Mouse (Mus musculus) spleen, adult 2 months (tissue): ENCODE measurements around the gene Tnp2. TPM values are rescaled to one million over a fixed set of nuclear protein-coding genes. Genes with fewer than 3 reads are reported as not detected.

Experiments used
- DNase-seq, 2 experiments: peaks; one replicate each; pipeline versions ENCODE4 v3.0.0 to v3.0.0-alpha.2; 2012 to 2021; ENCODE audit warnings: low spot score in 2 of 2, low read depth in 1 of 2
- H3K27ac ChIP-seq: fragments of 200-500 bp; 2 replicates; pipeline ENCODE4 v1.5.1; 2012; ENCODE audit warnings: low read length, inconsistent platforms; ENCODE audit not compliant: insufficient read depth
- H3K27me3 ChIP-seq: fragments of 200-500 bp; 2 replicates; pipeline ENCODE4 v1.6.1; 2012; ENCODE audit warnings: mild to moderate bottlenecking, moderate library complexity, low read length, inconsistent platforms; ENCODE audit not compliant: control insufficient read depth, insufficient read depth
- H3K36me3 ChIP-seq: fragments of 200-500 bp; 2 replicates; pipeline ENCODE4 v1.6.1; 2012; ENCODE audit warnings: mild to moderate bottlenecking, low read length, inconsistent platforms; ENCODE audit not compliant: control insufficient read depth, insufficient read depth
- H3K4me1 ChIP-seq: fragments of 200-500 bp; 2 replicates; pipeline ENCODE4 v1.6.1; 2011; ENCODE audit warnings: inconsistent platforms; ENCODE audit not compliant: control insufficient read depth, insufficient read depth, insufficient read length
- H3K4me3 ChIP-seq: fragments of 200-500 bp; 2 replicates; pipeline ENCODE4 v1.5.1; 2011; ENCODE audit warnings: mild to moderate bottlenecking, inconsistent platforms; ENCODE audit not compliant: insufficient read depth, insufficient read length; ENCODE audit errors: extremely low read depth
- CTCF ChIP-seq: fragments of 200-500 bp; IDR thresholded peaks from 2 replicates; pipeline ENCODE4 v1.5.1; 2011; ENCODE audit warnings: mild to moderate bottlenecking, inconsistent platforms; ENCODE audit not compliant: insufficient read depth, insufficient read length, insufficient replicate concordance; ENCODE audit errors: extremely low read depth
- POLR2A ChIP-seq: fragments of 200-500 bp; IDR thresholded peaks from 2 replicates; pipeline ENCODE4 v1.6.1; 2011; ENCODE audit warnings: low read depth, low read length, inconsistent platforms
- WGBS: fragments of 180-500 bp; shearing (Covaris S2); methylation state at CpG from one replicate; pipeline ENCODE4 v1.1.7; 2018; 5-methylcytosine and 5-hydroxymethylcytosine counted together
- polyA plus RNA-seq: library from polyadenylated mRNA; depleted of rRNA; stranded (reverse); fragments of >200 nt; gene quantifications from 2 replicates; pipeline ENCODE4 v1.2.3, GENCODE M21; 2012; rRNA removed

Gene Tnp2
- polyA plus RNA-seq: 0.35 TPM in 1 of 2 replicates, not detected in the other

- peaks cover 12% of the 10 kb centered on the region for H3K4me1 ChIP-seq
- H3K36me3 ChIP-seq: no peaks in the 10 kb centered on the region
- 36% methylated on average over 16 of the region's 16 CpGs for WGBS
- TF ChIP-seq CTCF (no peak), POLR2A (no peak)
- no peak within 1 kb of the TSS for H3K4me3 ChIP-seq
- no peaks in the 10 kb centered on the region for H3K27me3 ChIP-seq
- 0 out of 2 replicates have a peak within 1 kb of the TSS, but pooled peaks have one; percentile 55 for H3K27ac ChIP-seq
- DNase-seq: peak in 1 of 2 experiments; percentile 26
Measured at GRCm38 (mm10) chr16:10788271-10788670, at the start of gene Tnp2. TSS of gene Tnp2 (minus strand) at chr16:10788660.

DNA sequence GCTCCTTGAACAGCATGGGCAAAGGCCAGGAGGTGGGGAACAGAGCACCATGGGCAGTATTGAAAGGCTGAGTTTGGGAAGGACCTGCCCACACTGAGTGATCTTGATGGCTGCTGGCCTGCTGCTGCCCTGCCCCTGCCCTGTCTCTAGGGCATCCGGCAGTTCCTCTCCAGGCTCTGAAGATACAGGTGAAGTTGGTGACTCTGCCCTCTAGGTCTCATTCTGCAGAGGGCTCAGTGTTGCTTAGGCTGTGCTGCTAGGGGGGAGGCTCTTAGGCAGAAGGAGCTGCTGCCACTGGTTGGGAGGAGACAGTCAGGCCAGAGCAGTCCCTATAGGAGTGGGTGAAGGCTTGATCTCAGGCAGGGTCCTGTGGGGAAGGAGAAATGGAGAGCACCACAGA, 49.4 kb upstream of the Tnp2 start:
- no peak for DNase-seq
- Histone ChIP-seq H3K27me3 (no peaks in the 10 kb centered on the region), H3K4me1 (peaks cover 15% of the 10 kb centered on the region; the same call in 1 of the 2 replicates), H3K4me3 (no peak overlapping the region), H3K36me3 (no peaks in the 10 kb centered on the region), H3K27ac (no peak overlapping the region)
- TF ChIP-seq POLR2A: no peak
- WGBS: 41% methylated on average over 1 of the region's 1 CpGs

GRCm38 (mm10) chr16:10837250-10837649, 48.8 kb upstream of the Tnp2 start:
- Histone ChIP-seq H3K4me1 (peaks cover 11% of the 10 kb centered on the region; the same call in 1 of the 2 replicates), H3K4me3 (no peak overlapping the region), H3K27me3 (no peaks in the 10 kb centered on the region), H3K27ac (no peak overlapping the region), H3K36me3 (no peaks in the 10 kb centered on the region)
- TF ChIP-seq POLR2A: no peak
- TF ChIP-seq CTCF: no peak
- no peak for DNase-seq
- 84% methylated on average over 3 of the region's 3 CpGs for WGBS

- no peaks in the 10 kb centered on the region for H3K27me3 ChIP-seq
- H3K4me3 ChIP-seq: no peak overlapping the region
Measured at GRCm38 (mm10) chr16:10836388-10836787, 47.9 kb upstream of the Tnp2 start.

DNA sequence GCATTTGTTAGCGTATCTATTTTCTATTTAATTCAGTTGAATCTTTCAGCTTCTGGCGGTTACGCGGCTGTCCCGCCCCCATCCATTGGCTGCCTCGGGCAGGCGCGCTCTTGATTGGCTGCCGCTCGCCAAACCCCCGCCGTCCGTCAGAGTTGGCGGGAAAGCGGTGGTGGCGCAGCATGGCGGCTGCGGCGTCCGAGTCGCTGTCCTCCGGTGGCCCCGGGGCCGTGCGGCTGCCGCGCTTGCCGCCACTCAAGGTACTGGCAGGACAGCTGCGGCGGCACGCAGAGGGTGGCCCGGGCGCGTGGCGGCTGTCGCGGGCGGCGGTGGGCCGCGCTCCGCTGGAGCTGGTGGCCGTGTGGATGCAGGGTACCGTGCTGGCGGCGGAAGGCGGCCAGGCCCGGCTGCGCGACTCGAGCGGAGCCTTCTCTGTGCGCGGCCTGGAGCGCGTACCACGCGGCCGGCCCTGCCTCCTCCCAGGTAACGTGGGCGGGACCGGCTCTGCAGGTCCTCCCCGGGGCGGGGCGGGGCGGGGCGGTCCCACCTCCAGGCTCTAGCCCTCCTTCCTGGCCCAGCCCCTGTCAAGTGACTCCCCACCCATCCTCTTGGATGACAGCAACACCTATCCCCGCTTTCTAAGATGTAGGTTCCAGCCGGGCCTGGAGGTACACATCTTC, 46.6 kb upstream of the Tnp2 start, which contains the start of gene Rmi2:
Gene Rmi2, plus strand, starts transcription at position 149 of the 677 bp plus-strand sequence.
- Histone ChIP-seq H3K36me3 (no peaks in the 10 kb centered on the region), H3K27ac (peak within 1 kb of the TSS; percentile 72), H3K27me3 (no peaks in the 10 kb centered on the region), H3K4me3 (peak within 1 kb of the TSS; percentile 89), H3K4me1 (peaks cover 9% of the 10 kb centered on the region; the same call in 1 of the 2 replicates)
- TF ChIP-seq CTCF: no peak
- TF ChIP-seq POLR2A: no peak
- peak; percentile 47 to 87 for DNase-seq
- under 1% methylated on average over 66 of the region's 69 CpGs for WGBS

More at GRCm38 (mm10) chr16:10836388-10836787, 47.9 kb upstream of the Tnp2 start:
- H3K27ac ChIP-seq: no peak overlapping the region
- WGBS: 74% methylated on average over 3 of the region's 3 CpGs
- TF ChIP-seq POLR2A (no peak), CTCF (no peak)
- peaks cover 9% of the 10 kb centered on the region; the same call in 1 of the 2 replicates for H3K4me1 ChIP-seq
- DNase-seq: no peak
- H3K36me3 ChIP-seq: no peaks in the 10 kb centered on the region

DNA sequence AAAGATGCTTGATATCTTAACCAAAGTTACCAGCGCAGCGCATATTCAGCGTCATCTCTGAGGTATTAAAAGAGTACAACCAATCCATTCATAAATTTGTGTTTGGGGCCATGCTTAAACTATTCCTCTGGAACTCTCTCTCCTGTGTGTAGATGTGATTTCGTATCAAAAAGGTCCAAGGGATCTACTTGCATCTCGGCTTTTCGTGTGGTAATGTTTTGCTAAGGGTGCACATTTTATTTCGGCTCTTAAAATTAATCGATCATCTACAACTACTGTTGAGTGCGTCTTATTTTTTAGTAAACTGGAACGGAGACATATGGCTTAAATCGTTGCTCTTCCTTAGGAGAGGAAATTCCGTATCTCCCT, 46.1 kb upstream of the Tnp2 start:
- Histone ChIP-seq H3K4me3 (peak overlapping the region; percentile 89), H3K4me1 (peaks cover 9% of the 10 kb centered on the region; the same call in 1 of the 2 replicates), H3K36me3 (no peaks in the 10 kb centered on the region), H3K27ac (no peak overlapping the region), H3K27me3 (no peaks in the 10 kb centered on the region)
- no peak for DNase-seq
- 3% methylated on average over 12 of the region's 12 CpGs for WGBS
- no peak for TF ChIP-seq POLR2A
- no peak for TF ChIP-seq CTCF

- TF ChIP-seq CTCF (no peak), POLR2A (no peak)
- H3K27ac ChIP-seq: no peak overlapping the region
- no peak for DNase-seq
- H3K4me3 ChIP-seq: no peak overlapping the region
- H3K36me3 ChIP-seq: no peaks in the 10 kb centered on the region
- WGBS: 60% methylated on average over 4 of the region's 4 CpGs
- H3K4me1 ChIP-seq: peaks cover 6% of the 10 kb centered on the region; the same call in 1 of the 2 replicates
- H3K27me3 ChIP-seq: no peaks in the 10 kb centered on the region
Measured at GRCm38 (mm10) chr16:10828461-10828805, 40.0 kb upstream of the Tnp2 start.
